ENCODE assay signal across 14 mouse cellular contexts in genomic region chr4:100221978-100222737, GRCm38 (mm10).
DNase-seq lines count a peak whose midpoint lies in the region; ATAC-seq and TF ChIP-seq lines count a peak whose summit lies in the region.
"Had no signal": no experiment of that assay in that cellular context is flagged by ENCODE, and none has a peak within 500 bp of the region (broad histone marks: within the 10 kb centered on the region; RNA-seq: fewer than 3 reads in every experiment).

No protein-coding gene starts in this region.

- DNase-seq in cerebellum, adult 8-10 months: peak; percentile 46
- DNase-seq in fat pad, adult 2 months (ENCODE audit: extremely low read depth, low read depth, low spot score): peak; percentile 25
- no peak for DNase-seq in forebrain, postnatal 0 days
- no peak for DNase-seq in right cerebral cortex, postnatal 10 days (ENCODE audit: low spot score in 2 of 2)
- DNase-seq: embryo, embryonic 11 days; kidney, adult 8-10 months; thymus, postnatal 25 days had no signal

- H3K27ac ChIP-seq in heart, embryonic 14.5 days (replicated peaks in 1 of 2; ENCODE audit: control insufficient read depth in 1 of 2, insufficient read depth in 1 of 2, low read depth in 2 of 2, low read length in 2 of 2): 0 out of 4 replicates have a peak overlapping the region, but pooled peaks of 1 of the 2 experiments have one; percentile 27
- no peak overlapping the region for H3K27ac ChIP-seq in heart, embryonic 11.5 days (ENCODE audit: low read depth, low read length)
- H3K27ac ChIP-seq in limb, embryonic 13.5 days: no peak overlapping the region
- no peak overlapping the region for H3K27ac ChIP-seq in midbrain, embryonic 16.5 days (ENCODE audit: low read length)
- no peak overlapping the region for H3K27ac ChIP-seq in forebrain, postnatal 0 days (ENCODE audit: low read depth, low read length)
- H3K27ac ChIP-seq: forebrain, embryonic 10.5 days; hindbrain, embryonic 14.5 days; stomach, embryonic 15.5 days had no signal

- H3K4me3 ChIP-seq in heart, embryonic 14.5 days (ENCODE audit: control insufficient read depth in 1 of 2, insufficient read depth in 1 of 2, low read depth in 1 of 2, low read length in 2 of 2): no peak overlapping the region
- H3K4me3 ChIP-seq in heart, embryonic 11.5 days (ENCODE audit: low read depth, low read length): no peak overlapping the region
- H3K4me3 ChIP-seq in limb, embryonic 13.5 days: no peak overlapping the region
- no peak overlapping the region for H3K4me3 ChIP-seq in midbrain, embryonic 16.5 days (ENCODE audit: low read depth, low read length)
- H3K4me3 ChIP-seq in forebrain, postnatal 0 days (ENCODE audit: low read depth, low read length): no peak overlapping the region
- H3K4me3 ChIP-seq: forebrain, embryonic 10.5 days; stomach, embryonic 15.5 days had no signal

- H3K4me2 ChIP-seq in heart, embryonic 14.5 days (ENCODE audit: low read length): no peak overlapping the region
- no peak overlapping the region for H3K4me2 ChIP-seq in heart, embryonic 11.5 days
- no peak overlapping the region for H3K4me2 ChIP-seq in limb, embryonic 13.5 days (replicated peaks)
- H3K4me2 ChIP-seq in midbrain, embryonic 16.5 days (ENCODE audit: low read length): no peak overlapping the region
- no peak overlapping the region for H3K4me2 ChIP-seq in forebrain, postnatal 0 days (ENCODE audit: low read depth)
- H3K4me2 ChIP-seq: hindbrain, embryonic 14.5 days; stomach, embryonic 15.5 days had no signal

- H3K27me3 ChIP-seq in heart, embryonic 14.5 days (ENCODE audit: control insufficient read depth, insufficient read depth, low read length): no peaks in the 10 kb centered on the region
- H3K27me3 ChIP-seq in heart, embryonic 11.5 days (ENCODE audit: control insufficient read depth, insufficient read depth, low read length): no peaks in the 10 kb centered on the region
- peaks cover 21% of the 10 kb centered on the region for H3K27me3 ChIP-seq in limb, embryonic 13.5 days
- H3K27me3 ChIP-seq in midbrain, embryonic 16.5 days (ENCODE audit: control insufficient read depth, insufficient read depth, low read depth, low read length): no peaks in the 10 kb centered on the region
- no peaks in the 10 kb centered on the region for H3K27me3 ChIP-seq in forebrain, postnatal 0 days (ENCODE audit: insufficient read depth, low read length)
- H3K27me3 ChIP-seq: stomach, embryonic 15.5 days had no signal

- peak overlapping the region; percentile 44; the same call in 1 of the 2 replicates for H3K9ac ChIP-seq in heart, embryonic 14.5 days (ENCODE audit: low read length)
- H3K9ac ChIP-seq in heart, embryonic 11.5 days (ENCODE audit: low read depth, low read length): no peak overlapping the region
- no peak overlapping the region for H3K9ac ChIP-seq in limb, embryonic 13.5 days
- H3K9ac ChIP-seq in midbrain, embryonic 16.5 days (ENCODE audit: low read depth, low read length): no peak overlapping the region
- no peak overlapping the region for H3K9ac ChIP-seq in forebrain, postnatal 0 days
- H3K9ac ChIP-seq: hindbrain, embryonic 14.5 days; stomach, embryonic 15.5 days had no signal

- H3K9me3 ChIP-seq in heart, embryonic 14.5 days (ENCODE audit: control insufficient read depth, low read length): no peaks in the 10 kb centered on the region
- H3K9me3 ChIP-seq in heart, embryonic 11.5 days (replicated peaks; ENCODE audit: control insufficient read depth, low read length): no peaks in the 10 kb centered on the region
- H3K9me3 ChIP-seq in limb, embryonic 13.5 days: no peaks in the 10 kb centered on the region
- no peaks in the 10 kb centered on the region for H3K9me3 ChIP-seq in midbrain, embryonic 16.5 days (replicated peaks; ENCODE audit: control insufficient read depth, low read length, poor library complexity, severe bottlenecking)
- H3K9me3 ChIP-seq in forebrain, postnatal 0 days (ENCODE audit: low read length): no peaks in the 10 kb centered on the region
- H3K9me3 ChIP-seq: forebrain, embryonic 10.5 days; stomach, embryonic 15.5 days had no signal

- no peak for TF ChIP-seq CTCF in forebrain, postnatal 0 days (IDR thresholded peaks at IDR 0.05; ENCODE audit: low read depth)

- no peak for ATAC-seq in heart, embryonic 14.5 days (ENCODE audit: insufficient number of reproducible peaks, insufficient read depth, low FRiP score, low read depth)
- ATAC-seq in heart, embryonic 11.5 days (replicated peaks; ENCODE audit: insufficient number of reproducible peaks, low FRiP score, low TSS enrichment): no peak
- ATAC-seq in limb, embryonic 13.5 days (ENCODE audit: low FRiP score, low read depth): peak; percentile 40; the same call in 1 of the 2 replicates
- ATAC-seq in midbrain, embryonic 16.5 days: no peak
- ATAC-seq in forebrain, postnatal 0 days: no peak

- no peaks in the 10 kb centered on the region for H3K36me3 ChIP-seq in heart, embryonic 14.5 days (ENCODE audit: control insufficient read depth, insufficient read depth, low read length)
- H3K36me3 ChIP-seq in heart, embryonic 11.5 days (ENCODE audit: control insufficient read depth, insufficient read depth, low read length): no peaks in the 10 kb centered on the region
- no peaks in the 10 kb centered on the region for H3K36me3 ChIP-seq in limb, embryonic 13.5 days
- H3K36me3 ChIP-seq in midbrain, embryonic 16.5 days (ENCODE audit: control insufficient read depth, insufficient read depth, low read length): no peaks in the 10 kb centered on the region
- no peaks in the 10 kb centered on the region for H3K36me3 ChIP-seq in forebrain, postnatal 0 days (ENCODE audit: insufficient read depth)
- H3K36me3 ChIP-seq: forebrain, embryonic 10.5 days; stomach, embryonic 15.5 days had no signal

- H3K4me1 ChIP-seq in heart, embryonic 14.5 days (ENCODE audit: control insufficient read depth in 2 of 2, insufficient read depth in 2 of 2, low read length in 2 of 2): peaks cover 41 to 59% of the 10 kb centered on the region in 2 experiments
- peaks cover 25% of the 10 kb centered on the region for H3K4me1 ChIP-seq in heart, embryonic 11.5 days (ENCODE audit: control insufficient read depth, insufficient read depth, low read length)
- peaks cover 30% of the 10 kb centered on the region for H3K4me1 ChIP-seq in limb, embryonic 13.5 days
- H3K4me1 ChIP-seq in midbrain, embryonic 16.5 days (ENCODE audit: control insufficient read depth, insufficient read depth, low read length): no peaks in the 10 kb centered on the region
- H3K4me1 ChIP-seq in forebrain, postnatal 0 days (ENCODE audit: insufficient read depth): no peaks in the 10 kb centered on the region
- H3K4me1 ChIP-seq: stomach, embryonic 15.5 days had no signal

- 77% methylated on average over 13 of the region's 13 CpGs for WGBS in heart, embryonic 14.5 days
- WGBS in heart, embryonic 11.5 days (ENCODE audit: insufficient replicate concordance): 82% methylated on average over 13 of the region's 13 CpGs
- 47% methylated on average over 13 of the region's 13 CpGs for WGBS in limb, embryonic 13.5 days
- 82% methylated on average over 13 of the region's 13 CpGs for WGBS in midbrain, embryonic 16.5 days
- WGBS in forebrain, postnatal 0 days: 66% methylated on average over 13 of the region's 13 CpGs

Comparison
In these comparisons a context has a peak if more than half of its experiments do, and no peak if none do; other contexts are left out.
1. DNase-seq: peak in cerebellum, adult 8-10 months (single experiment) and fat pad, adult 2 months (single experiment); none in forebrain, postnatal 0 days (single experiment) and right cerebral cortex, postnatal 10 days (0 of 2).